Mouse (Mus musculus) frontal cortex, adult 2 months (tissue): ENCODE measurements around the gene Eef1akmt2. TPM values are rescaled to one million over a fixed set of nuclear protein-coding genes. Genes with fewer than 3 reads are reported as not detected.

Source experiments
- DNase-seq, 2 experiments: peaks; one replicate each; pipeline ENCODE4 v3.0.0; 2022; ENCODE audit warnings: low spot score in 1 of 2; ENCODE audit errors: extremely low spot score in 1 of 2
- polyA plus RNA-seq: library from polyadenylated mRNA; depleted of rRNA; stranded (reverse); fragments of >200 nt; gene quantifications from 2 replicates; pipeline ENCODE4 v1.2.3, GENCODE M21; 2012; rRNA removed

The Eef1akmt2 gene
- polyA plus RNA-seq: 45.1 and 49.4 TPM in 2 replicates

DNA sequence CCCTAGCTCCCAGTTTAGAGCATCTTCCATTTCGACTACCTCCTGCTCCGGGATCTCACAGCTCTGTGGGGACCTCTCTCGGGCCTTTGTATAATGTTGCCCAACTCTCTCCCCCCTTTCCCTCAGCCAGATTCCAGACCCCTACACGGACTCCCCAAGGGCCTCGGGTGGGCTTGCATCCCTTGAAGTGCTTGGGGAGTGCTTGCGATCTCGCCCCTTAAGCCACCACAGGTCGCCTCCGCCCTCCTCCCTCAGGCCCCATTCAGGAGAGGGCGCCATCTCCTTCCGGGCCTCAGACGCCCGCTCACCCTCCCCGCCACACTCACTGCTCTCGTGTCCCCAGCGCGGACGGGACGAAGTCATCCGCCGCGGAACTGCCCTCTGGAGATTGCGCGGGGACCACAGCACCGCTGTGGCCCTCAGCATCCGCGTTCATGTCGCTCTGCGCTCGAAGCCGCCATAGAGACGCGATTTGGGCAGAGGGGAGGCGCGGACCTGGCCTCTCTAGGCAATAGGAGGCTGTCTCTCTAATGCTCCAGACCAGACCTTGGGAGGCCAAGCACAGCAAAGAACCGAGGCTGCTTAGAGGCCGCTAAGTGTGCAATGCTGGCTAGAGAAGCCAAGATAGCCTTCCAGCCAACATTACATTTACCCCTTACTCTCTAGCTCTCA lies at the start of gene Eef1akmt2:
TSS of gene Eef1akmt2 (minus strand) at position 501 of the 672 bp plus-strand sequence.
- DNase-seq: peak; percentile 63 to 84

DNA sequence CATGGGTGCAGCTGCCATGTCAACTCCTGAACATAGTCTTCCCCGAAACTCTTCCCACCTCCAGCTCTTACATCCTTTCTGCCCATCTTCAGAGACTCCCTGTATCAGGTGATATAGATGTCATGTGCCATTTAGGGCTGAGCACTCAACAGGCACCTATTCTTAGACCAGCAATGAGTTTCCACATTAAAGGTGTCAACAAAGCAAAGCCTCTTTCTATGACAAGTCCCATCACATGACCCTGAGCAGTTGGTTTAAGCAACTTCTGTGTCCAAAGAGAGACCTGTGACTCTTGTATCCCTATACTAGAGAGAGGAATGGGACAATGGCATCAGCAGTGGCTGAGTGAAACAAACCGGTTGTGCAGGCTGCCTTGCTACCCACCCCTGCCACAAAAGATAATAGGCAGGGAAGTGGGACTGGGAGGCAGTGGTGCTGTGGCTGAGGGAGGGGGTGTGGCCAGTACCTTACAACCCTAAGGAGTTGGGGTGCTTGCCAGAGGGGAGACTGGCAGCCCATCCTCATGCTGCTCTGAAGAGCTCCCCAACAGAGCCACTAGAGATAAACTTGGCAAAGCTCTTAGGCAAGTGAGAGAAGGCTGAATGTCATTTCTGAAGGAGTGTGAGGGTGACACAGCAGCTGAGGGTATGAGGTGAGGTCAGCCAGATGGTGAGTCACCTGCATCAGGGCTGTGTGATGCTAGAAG lies 48.5 kb upstream of the Eef1akmt2 start:
- DNase-seq: no peak

DNA sequence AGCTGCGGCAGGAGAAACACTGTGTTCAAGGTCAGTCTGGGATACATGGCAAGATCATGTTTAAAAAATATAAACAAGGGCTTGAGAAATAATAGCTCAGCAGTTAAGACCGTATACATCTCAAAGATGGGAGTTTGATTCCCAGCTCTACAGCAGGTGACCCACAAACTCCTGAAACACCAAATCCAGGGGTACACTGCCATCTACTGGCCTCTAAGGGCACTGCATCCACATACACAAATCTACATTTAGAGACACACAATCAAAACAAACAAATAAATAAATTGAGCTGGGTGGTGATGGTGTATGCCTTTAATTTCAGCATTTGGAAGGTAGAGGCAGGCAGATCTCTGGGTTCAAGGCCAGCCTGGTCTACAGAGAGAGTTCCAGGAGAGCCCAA lies 45.8 kb upstream of the Eef1akmt2 start:
- no peak for DNase-seq

DNA sequence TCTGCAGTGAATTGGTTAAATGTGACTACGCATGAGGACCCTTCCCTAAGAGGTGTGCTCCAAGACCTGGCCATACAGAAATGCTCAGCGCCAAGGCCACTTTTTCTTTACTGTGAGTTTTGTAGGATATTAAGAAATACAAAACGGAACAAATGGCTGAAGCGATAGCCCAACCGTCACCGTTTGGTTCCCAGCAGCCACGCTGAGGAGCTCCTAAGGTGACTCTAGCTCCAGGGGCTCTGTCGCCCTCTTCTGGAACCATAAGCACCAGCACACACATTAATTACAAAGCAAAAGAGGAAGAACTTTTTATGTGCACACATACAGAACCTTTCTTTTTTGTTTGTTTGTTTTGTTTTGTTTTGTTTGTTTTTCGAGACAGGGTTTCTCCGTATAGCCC lies 44.8 kb upstream of the Eef1akmt2 start:
- no peak for DNase-seq

DNA sequence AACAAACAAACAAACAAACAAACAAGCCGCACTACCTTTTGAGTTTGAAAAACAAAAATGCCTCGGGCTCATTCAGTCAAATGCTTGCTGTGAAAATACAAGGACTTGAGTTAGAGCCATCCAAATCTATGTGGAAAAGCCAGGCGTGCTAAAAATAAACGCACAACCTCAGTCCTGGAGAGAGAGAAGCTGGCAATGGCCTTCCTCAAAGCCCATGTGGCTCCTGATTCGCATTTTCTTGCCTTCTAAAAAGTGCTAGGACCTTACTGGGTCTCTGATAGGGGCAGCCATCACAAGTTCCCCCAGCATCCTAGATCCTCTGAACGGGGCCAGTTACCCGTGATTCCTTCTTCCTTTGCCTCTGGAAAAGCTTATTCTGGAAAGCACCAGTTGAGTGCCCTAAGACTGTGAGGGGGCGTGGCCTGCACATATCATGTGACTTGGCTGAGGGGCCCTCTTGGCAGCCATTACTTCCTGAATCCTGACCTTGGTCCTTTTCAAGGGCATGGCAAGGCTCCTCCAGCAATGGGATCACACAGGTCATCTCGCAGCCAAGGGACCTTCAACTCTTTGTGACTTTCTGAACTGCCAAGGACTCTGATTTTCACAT lies 43.8 kb upstream of the Eef1akmt2 start:
- no peak for DNase-seq

DNA sequence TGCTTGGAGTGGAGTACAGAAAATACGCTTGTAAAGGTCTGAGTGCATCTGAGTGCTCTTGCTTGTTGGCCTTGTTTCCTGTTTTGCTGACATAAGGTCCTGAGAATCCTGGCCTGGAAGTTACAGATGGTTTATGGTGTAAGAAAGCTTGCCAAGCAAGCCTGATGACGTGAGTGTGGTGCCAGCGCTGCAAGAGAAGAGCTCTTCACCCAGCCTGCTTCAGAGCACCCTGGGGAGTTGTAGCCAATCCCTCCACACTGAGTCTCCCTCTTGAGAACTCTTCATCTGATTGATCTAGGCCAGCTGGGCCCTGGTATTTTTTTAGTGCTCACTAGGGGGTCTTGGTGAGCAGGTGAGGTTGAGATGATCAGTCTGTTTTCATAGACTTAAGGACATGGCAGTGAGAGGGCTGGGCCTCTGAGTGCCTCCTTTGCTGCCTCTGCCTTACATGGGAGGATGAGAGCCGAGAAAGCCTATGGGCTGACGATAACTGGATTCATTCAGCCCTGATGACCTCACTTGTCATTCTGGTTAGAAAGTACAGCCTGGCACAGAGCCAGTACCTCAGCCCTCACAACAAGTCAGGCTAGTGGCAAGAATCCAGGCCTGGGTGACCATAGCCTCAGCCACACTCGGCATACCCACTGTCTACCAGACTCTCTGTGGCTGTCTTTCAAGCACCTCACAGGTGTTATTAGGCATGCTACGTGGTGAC lies 42.5 kb upstream of the Eef1akmt2 start:
- peak in 1 of 2 experiments; percentile 15 for DNase-seq

DNA sequence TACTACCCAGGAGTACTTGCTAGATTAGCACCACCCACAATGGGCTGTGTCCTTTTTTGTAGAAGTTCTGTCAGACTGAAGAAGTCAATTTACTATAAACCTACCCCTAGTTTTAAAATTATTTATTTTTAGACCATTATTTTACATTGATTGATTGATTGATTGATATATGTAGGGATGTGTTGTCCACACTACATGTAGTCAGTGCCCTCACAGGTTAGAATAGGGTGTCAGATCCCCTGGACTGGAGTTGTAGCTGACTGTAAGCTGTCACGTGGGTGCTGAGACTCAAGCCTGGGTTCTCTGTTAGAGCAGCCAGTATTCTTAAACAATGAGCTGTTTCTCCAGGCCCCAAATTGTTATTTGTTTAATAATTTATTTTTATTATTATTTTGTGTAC lies 40.9 kb upstream of the Eef1akmt2 start:
- no peak for DNase-seq

DNA sequence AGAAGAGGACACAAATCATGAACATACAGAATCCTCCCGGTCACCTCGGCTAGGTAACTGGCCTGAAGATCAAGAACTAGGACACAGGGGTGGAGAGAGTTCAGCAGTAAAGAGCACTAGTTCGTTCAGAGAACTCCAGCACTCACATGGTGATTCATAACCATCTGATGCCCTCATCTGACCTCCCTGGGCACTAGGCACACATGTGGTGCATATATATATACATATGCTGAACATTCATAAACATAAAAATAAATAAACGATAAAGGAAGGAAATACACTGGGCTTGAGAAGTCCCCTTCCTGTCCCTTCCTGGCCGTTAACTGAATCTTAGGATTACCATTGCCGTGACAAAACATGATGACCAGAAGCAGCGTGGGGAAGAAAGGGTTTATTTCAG lies 40.3 kb upstream of the Eef1akmt2 start:
- no peak for DNase-seq

DNA sequence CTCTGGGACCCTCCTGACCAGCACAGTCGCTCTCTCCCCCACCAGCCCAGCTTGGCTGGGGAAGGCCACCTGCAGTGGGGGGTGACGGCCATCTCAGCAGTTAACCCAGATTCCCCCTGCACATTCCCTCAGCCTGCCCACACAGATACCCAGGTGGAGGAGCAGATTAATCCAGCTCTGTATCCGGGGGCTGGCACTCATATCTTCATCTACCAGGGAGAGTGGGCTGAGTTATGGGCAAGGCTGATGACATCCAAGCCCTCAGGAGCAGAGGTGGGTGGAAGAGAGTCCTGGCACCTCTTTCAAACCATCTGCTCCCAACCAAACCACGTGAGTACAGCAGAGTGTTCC lies 39.8 kb upstream of the Eef1akmt2 start:
- peak in 1 of 2 experiments; percentile 31 for DNase-seq

DNA sequence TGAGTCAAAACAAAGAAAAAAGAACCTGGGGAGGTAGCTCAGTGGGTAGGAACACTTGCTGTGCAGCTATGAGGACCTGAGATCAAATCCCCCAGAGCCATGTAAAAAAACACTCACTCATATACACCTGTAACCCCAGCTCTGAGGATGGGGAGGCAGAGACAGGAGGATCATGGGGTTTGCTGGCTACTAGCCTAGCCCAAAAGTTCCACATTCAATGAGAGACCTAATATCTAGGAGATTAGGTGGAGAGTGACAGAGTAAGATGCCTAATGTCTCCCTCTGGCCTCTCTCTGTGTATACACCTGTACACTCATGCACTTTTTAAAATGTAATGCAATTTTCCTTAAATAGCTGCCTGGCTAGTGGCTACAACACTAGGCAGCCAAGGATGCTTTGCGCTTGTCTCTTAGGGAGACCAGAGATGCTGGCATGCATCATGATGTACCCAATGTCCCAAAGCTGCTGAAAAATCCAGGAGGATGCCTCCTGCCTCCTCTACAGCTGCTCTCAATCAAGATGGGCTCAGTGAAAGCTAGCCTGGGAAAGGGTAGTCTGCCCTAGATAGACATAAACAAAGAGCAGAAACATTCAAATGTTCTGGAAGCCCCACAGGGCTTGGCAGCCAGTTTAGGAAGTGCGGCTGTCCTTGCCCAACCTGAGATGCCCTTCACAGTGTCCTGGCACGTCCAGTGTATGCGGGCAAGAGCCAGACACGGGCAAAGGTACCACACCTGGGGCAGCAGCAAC lies 39.3 kb upstream of the Eef1akmt2 start:
- DNase-seq: peak in 1 of 2 experiments; percentile 8

DNA sequence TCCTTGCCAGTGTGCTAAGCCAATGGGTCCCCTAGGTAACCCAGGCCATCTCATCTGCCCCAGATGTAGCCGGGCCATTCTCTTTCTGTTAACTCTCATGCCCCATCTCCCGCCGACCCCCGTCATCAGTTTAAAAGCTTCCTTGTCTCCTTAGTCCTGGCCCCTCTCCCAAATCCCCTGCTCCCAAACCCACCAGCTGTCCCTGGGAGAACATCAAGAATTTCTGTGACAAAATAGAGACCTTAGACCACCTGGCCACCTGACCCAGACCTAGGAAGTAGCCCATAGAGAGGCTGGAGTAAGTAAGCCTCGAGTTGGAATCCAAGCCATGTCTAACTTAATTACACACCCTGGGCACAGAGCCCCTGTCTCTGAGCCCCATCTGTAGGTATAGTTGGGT lies 37.7 kb upstream of the Eef1akmt2 start:
- DNase-seq: no peak

DNA sequence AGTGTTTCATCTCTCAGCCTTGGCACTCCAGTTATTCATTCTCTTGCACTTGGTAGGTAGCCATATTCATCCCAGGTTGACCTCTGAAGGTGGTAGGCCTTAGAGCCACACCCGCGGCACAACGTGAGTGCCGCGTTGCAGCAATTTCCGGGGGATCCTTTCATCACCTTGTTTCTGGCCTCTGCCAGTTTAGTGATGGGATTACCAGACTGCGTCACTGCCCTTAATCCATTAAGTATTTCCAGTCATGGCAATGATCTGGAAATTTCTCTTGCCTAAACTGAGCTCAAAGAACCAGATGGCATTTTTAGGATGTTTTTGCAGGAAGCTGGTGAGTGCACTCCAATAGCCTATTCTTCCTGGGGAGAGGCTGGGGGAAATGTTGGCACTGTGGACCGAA lies 37.2 kb upstream of the Eef1akmt2 start:
- no peak for DNase-seq

DNA sequence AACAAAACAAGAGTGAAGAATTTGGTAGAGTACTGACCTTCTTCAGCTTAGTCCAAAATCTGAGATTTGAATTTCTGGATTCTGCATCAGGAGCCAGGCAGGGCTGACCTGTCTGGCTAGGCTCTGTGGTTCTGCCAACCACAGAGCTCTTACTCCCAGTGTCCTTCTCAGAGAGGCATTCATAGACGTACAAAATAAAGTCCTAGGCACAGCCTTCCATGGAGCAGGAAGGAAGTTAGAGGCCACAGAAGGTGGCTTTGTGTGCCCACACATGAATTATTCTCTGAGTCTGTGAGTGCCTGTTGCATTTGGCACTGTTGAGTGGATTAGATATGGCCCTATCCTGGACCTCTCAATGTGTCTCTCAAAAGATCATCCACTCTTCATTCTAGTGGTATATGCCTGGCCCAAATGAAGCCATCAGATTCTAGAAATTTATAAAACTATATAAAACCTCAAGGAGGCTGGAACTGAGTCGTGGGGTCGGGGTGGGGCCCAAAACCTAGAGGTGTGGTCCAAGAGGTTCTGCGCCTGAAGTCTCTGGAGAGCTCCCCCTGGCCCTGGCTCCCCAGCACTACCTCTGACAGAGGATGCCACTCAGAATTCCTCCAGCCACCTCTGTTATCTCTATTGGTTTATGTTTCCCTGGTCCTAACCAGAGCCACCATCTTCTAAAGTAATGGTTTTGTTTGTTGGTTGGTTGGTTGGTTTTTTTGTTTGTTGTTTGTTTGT lies 36.2 kb upstream of the Eef1akmt2 start:
- DNase-seq: no peak

DNA sequence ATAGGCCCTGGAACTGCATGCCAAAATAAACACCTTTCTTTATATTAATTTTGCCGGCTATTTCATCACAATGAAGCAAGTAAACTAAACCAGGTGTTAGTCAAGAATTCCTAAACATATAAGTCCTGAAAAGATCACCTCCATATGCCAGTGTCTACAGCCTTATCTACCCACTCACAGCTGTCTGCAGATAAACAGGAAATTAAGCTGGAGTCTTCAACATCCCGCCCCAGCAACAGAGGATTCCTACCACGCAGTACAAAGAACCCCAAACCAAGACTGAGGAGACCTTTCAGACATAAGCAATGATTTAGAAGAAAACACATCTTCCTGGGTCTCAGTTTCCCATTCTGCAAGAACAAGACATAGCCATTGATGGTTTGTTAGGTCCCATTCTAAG lies 35.6 kb upstream of the Eef1akmt2 start:
- DNase-seq: no peak

DNA sequence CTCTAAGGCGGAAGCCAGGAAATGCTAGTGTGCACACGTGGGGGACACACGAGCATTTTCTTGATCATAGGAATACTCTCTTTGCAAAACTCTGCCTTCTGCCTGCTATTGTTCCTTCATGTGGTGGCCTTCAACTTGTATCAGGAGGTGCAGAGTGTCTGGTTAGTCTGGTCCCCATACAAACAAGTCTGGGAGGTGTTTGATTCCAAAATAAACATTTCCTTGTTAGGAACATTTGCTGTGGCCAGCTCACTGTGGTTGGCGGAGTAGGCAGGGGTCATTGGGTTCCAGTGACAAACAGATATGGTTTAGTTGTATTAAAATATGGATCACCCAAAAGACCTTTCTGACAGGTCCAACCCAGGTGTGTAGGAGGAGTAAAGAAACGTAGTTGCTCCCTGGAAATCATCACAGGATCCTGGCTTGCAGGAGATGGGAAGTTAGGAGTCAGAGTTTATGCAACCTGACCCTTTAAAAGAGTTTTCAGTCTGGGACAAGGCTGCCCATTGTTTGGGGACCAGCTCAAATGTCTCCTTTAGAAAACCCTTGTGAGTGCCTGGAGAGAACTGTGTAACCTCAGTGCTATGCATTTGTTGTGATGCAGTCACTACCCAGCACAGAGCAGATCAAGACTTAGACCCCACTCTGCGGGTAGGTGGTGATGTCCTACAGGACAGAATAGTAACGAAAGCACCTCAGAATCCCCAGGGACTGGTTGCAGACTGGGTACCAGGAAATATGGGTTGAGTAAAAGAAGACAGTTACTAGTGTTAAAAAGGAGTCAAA lies 34.7 kb upstream of the Eef1akmt2 start:
- DNase-seq: no peak

DNA sequence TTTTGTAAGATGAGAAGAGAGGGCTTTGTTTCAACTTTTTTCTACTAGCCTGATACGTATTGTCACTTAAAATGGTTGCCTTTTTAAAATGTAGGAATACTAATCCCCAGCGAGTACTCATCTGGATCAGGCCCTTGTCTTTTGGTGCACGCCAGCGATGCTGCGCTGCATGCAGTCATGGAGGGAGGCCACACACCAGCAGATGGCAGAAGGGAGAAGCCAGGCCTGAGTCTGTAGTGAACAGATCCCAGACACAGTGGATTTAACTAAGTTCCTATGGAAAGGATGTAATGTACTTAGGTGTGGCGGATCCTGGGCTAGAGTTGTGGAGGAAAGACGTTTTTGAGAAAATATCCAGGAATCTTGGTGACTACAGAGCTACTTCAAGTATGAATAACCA lies 31.6 kb upstream of the Eef1akmt2 start:
- DNase-seq: peak in 1 of 2 experiments; percentile 32

DNA sequence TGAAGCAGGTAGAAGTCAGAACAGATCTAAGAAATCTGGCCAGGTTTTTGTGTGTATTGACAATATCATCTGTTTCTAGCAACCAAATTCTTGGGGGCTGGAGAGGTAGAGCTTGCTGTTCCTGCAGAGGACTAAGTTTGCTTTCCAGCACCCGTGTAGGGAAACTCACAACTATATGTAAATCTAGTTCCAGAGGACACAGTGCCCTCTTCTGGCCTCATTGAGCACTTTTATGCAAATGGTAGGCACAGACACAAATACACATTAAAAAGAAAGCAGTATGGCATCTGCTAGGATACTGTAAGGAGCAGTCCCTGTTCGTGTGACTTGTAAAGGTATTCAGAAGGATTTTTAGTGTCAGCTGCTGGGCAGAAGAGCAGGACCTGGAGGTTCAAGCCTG lies 29.9 kb upstream of the Eef1akmt2 start:
- DNase-seq: no peak

DNA sequence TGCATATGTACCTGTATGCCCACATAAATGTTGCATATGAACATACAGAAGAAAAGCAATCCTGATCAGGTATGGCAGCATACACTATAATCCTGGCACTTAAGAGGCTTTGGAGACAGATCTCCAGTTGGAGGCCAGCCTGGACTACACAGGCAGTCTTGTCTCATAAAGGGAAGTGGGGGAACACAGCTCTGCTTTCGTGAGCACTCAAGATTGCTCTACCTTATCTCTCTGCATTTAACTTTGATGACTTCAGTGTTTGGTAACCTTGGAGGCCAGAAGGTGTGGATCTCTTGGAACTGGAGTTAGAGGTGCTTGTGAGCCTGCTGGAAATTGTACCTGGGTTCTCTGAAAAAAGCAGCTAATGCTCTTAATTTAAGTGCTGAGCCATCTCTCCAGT lies 27.8 kb upstream of the Eef1akmt2 start:
- DNase-seq: no peak

DNA sequence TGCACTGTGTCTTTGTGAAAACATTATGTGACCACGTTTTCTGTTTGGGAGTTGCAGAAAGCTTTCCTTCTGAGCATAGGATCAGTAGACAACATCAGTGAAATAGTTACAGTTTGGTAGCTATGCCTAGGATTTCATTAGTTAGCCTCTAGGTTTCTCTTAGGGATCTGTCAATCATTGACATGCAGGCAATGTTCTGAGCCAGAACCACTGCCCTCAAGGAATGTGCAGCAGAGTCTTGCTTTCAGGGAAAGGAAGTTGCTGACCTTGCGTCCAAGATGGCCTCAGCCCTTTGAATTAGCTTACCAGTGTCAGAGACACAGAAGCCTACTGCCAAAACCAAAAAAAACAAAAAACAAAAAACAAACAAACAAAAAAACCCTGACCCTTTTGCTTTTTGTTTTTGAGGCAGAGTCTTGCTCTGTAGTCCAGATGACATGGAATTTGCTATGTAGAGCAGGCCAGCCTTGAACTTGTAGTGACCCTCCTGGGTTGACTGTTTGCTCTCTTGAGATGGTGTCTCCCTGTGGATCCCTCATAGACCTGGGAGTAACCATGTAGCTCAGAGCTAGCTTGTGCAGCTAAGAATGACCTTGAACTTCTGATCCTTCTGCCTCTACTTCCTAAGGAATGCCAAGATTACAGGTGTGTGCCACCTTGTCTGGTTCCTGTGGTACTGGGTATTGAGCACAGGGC lies 23.1 kb upstream of the Eef1akmt2 start:
- DNase-seq: no peak
